Mouse (Mus musculus) liver (tissue): ENCODE data around the gene Plch2.

Experiments
- DNase-seq: peaks from one replicate; pipeline ENCODE4 v3.0.0-alpha.2; 2020; ENCODE audit warnings: mixed read lengths

The Plch2 gene

GRCm38 (mm10) chr4:155019336-155019847 is 37.2 kb downstream of the Plch2 start:
- DNase-seq, result peak; percentile 30

- peak; percentile 27 for DNase-seq
Observed at GRCm38 (mm10) chr4:155018601-155019335, 37.8 kb downstream of the Plch2 start.

- no peak for DNase-seq
Observed at GRCm38 (mm10) chr4:155018066-155018465, 38.5 kb downstream of the Plch2 start.

GRCm38 (mm10) chr4:155017253-155017878 is 39.2 kb downstream of the Plch2 start:
- no peak for DNase-seq

- DNase-seq, result no peak
Observed at GRCm38 (mm10) chr4:155016807-155017206, 39.8 kb downstream of the Plch2 start.

GRCm38 (mm10) chr4:155015550-155015949 is 41.0 kb downstream of the Plch2 start:
- peak; percentile 12 for DNase-seq

- DNase-seq, result no peak
Observed at GRCm38 (mm10) chr4:155014791-155015190, 41.8 kb downstream of the Plch2 start.

- DNase-seq, result no peak
Observed at GRCm38 (mm10) chr4:155014244-155014643, 42.3 kb downstream of the Plch2 start.

- DNase-seq, result peak; percentile 61
Observed at GRCm38 (mm10) chr4:155012788-155013187, 43.8 kb downstream of the Plch2 start.

- no peak for DNase-seq
Observed at GRCm38 (mm10) chr4:155012115-155012514, 44.5 kb downstream of the Plch2 start.

- no peak for DNase-seq
Observed at GRCm38 (mm10) chr4:155011312-155012025, 45.1 kb downstream of the Plch2 start.

- no peak for DNase-seq
Observed at GRCm38 (mm10) chr4:155010870-155011269, 45.7 kb downstream of the Plch2 start.

- no peak for DNase-seq
Observed at GRCm38 (mm10) chr4:155009216-155009615, 47.4 kb downstream of the Plch2 start.

- no peak for DNase-seq
Observed at GRCm38 (mm10) chr4:155008075-155008474, 48.5 kb downstream of the Plch2 start.

GRCm38 (mm10) chr4:155007641-155008040 is 48.9 kb downstream of the Plch2 start:
- no peak for DNase-seq

GRCm38 (mm10) chr4:155006296-155006695 is 50.3 kb downstream of the Plch2 start:
- no peak for DNase-seq

GRCm38 (mm10) chr4:155005278-155005677 is 51.3 kb downstream of the Plch2 start:
- DNase-seq, result no peak

GRCm38 (mm10) chr4:154999379-154999778 is 57.2 kb downstream of the Plch2 start:
- DNase-seq, result no peak

GRCm38 (mm10) chr4:154996572-154997154 is 59.9 kb downstream of the Plch2 start:
- no peak for DNase-seq

GRCm38 (mm10) chr4:154994876-154995275 is 61.7 kb downstream of the Plch2 start:
- DNase-seq, result no peak

- no peak for DNase-seq
Observed at GRCm38 (mm10) chr4:154986750-154987149, 69.8 kb downstream of the Plch2 start.

- DNase-seq, result peak; percentile 81
Observed at GRCm38 (mm10) chr4:154986096-154986495, 70.5 kb downstream of the Plch2 start.

GRCm38 (mm10) chr4:154985151-154985777 is 71.3 kb downstream of the Plch2 start:
- no peak for DNase-seq
